Mouse (Mus musculus) erythroblast, embryonic 14.5 days (primary cell): ENCODE results near the gene Mnd1.

ENCODE experiments used
- GATA1 ChIP-seq: IDR thresholded peaks from 2 replicates; pipeline ENCODE4 v1.6.1; 2012; ENCODE audit warnings: low read length, inconsistent platforms, mixed read lengths
- TAL1 ChIP-seq: IDR thresholded peaks from 3 replicates; pipeline ENCODE4 v1.6.1; 2012; ENCODE audit warnings: low read length, inconsistent platforms, mixed read lengths

- TF ChIP-seq TAL1 = no peak
- TF ChIP-seq GATA1 = no peak
Observed at GRCm38 (mm10) chr3:84085429-84085828, 70.2 kb downstream of the Mnd1 start.
